Mouse (Mus musculus) myocyte (in vitro differentiated cells): ENCODE data around the gene Zdhhc1.

Source experiments
- CEBPB ChIP-seq: IDR thresholded peaks from 2 replicates; pipeline ENCODE4 v1.6.1; 2011; ENCODE audit warnings: mild to moderate bottlenecking, moderate library complexity; ENCODE audit not compliant: poor library complexity, insufficient read depth, severe bottlenecking
- MYOD1 ChIP-seq, 3 experiments: IDR thresholded peaks; one replicate each; pipeline ENCODE4 v1.6.1; 2011; ENCODE audit warnings: control low read depth in 2 of 3, low read depth in 2 of 3, mild to moderate bottlenecking in 2 of 3, moderate library complexity in 1 of 3; ENCODE audit not compliant: insufficient read length in 2 of 3, control insufficient read depth in 1 of 3
- MYOG ChIP-seq, 3 experiments: IDR thresholded peaks; one replicate each; pipeline ENCODE4 v1.6.1; 2011; ENCODE audit warnings: control low read depth in 2 of 3, low read depth in 2 of 3, mild to moderate bottlenecking in 2 of 3; ENCODE audit not compliant: insufficient read length in 2 of 3, control insufficient read depth in 1 of 3, insufficient read depth in 1 of 3
- POLR2A ChIP-seq: IDR thresholded peaks from one replicate; pipeline ENCODE4 v1.6.1; 2011; ENCODE audit warnings: low read depth, mild to moderate bottlenecking, control low read depth, moderate library complexity; ENCODE audit not compliant: insufficient read length
- POLR2AphosphoS2 ChIP-seq: IDR thresholded peaks from one replicate; pipeline ENCODE4 v1.6.1; 2011; ENCODE audit warnings: low read depth, control low read depth; ENCODE audit not compliant: insufficient read length
- TCF3 ChIP-seq: IDR thresholded peaks from one replicate; pipeline ENCODE4 v1.6.1; 2011; ENCODE audit warnings: low read depth, control low read depth; ENCODE audit not compliant: insufficient read length
- USF1 ChIP-seq: IDR thresholded peaks from one replicate; pipeline ENCODE4 v1.6.1; 2011; ENCODE audit warnings: low read depth, mild to moderate bottlenecking, control low read depth, moderate library complexity

GRCm38 (mm10) chr8:105468002-105468720 lies 28.5 kb downstream of the Zdhhc1 start:
- TF ChIP-seq POLR2A (no peak), TCF3 (no peak), MYOD1 (IDR thresholded peaks at IDR 0.05; ENCODE audit: control insufficient read depth in 1 of 3, insufficient read length in 2 of 3, low read depth in 2 of 3) (no peak), USF1 (no peak), POLR2AphosphoS2 (no peak), CEBPB (no peak), MYOG (IDR thresholded peaks at IDR 0.05; ENCODE audit: control insufficient read depth in 1 of 3, insufficient read depth in 1 of 3, insufficient read length in 2 of 3, low read depth in 2 of 3) (no peak)
